Mouse (Mus musculus): Measurements from ENCODE around the gene Phf11c. TPM values are rescaled to one million over a fixed set of nuclear protein-coding genes. Genes with fewer than 3 reads are reported as not detected.
"Not testable (repeated sequence)": the region's sequence is repeated elsewhere in the genome, so short reads cannot be mapped to it uniquely, and the experiment has no call there.

Phf11c gene
- under 1 TPM; 0.55 to 0.60 TPM for total RNA-seq (2021)
- long read RNA-seq, result 0 reads

DNA sequence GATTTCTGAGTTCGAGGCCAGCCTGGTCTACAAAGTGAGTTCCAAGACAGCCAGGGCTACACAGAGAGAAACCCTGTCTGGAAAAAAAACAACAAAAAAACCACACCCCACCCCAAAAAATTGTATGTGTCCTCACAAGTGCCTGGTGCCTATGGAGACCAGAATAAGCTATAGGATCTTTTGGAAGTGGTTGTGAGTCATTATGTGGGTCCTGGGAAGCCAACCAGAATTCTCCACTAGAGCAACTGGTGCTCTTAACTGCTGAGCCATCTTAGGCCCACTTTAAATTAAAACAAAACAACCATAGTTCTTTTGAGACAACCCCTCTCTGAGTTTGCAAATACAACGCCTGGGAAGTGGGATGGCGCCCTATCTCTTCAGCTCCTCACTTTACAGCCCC, at the start of gene Phf11c:
Gene Phf11c, minus strand, starts transcription at position 101 of the 400 bp plus-strand sequence.
- DNase-seq (ENCODE audit: low spot score in 2 of 2), result no peak

DNA sequence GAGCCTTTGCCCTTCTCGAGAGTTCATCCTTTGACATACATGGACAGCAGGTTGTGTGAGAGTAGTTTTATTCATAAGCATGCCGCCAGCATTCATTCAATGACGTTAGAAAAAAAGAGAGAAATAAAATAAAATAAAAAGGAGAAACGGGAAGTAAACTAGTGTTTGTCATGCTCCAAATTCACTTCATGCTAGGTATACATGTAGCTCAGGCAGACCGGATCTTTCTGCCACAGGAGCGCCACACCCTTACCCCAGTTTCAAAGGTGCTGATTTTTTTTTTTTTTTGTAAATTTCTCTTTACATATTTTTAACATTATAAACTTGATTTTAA, 46.3 kb upstream of the Phf11c start:
- DNase-seq (ENCODE audit: low spot score in 2 of 2), result no peak

DNA sequence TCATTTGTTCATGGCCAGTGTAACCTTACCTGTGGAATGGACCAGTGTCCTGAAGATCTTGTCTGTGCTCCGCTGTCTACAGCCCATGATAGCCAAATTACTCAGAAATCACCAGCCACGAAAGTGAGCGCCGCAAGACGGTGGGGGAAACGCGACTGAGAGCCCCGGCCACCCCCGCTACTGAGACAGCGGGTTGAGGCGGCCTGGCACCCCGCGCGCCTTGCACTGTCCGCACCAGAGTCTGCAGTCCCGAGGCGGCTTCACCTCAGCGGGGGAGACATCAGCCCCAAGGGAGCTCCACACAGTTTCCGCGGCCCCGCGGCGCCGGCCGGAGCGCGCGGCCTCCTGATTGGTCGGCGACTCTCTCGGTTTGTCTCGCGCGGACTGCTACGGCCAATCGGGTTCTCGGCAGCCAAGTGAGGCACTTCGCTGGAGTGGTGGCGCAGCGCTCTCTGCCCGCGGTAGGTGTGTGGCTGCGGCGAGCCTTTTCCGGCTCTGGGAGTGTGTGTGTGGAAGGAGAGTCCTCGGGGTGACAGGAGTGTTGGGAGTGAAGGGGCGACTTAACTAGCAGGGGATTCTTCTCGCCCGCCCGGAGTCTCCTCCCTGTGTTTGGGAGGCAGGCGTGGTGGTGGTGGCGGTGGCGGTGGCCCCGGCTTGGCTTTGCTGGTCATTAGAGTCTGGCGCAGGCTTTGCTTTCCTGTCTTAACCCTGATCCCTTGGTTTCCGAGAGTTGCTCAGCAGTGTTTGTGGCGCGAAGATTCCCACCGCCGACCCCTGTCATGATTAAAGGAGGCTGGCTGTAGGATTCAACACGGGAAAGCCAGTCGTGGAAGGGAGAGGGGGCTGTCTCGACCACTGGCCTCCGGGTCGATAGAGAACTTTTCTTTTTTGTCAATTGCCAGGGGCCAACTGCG, 45.6 kb upstream of the Phf11c start, which contains the start of the genes Setdb2 and Cab39l:
Gene Setdb2, minus strand, starts transcription at position 327 of the 914 bp plus-strand sequence.
Gene Cab39l, plus strand, starts transcription at position 415 of the 914 bp plus-strand sequence.
- peak; percentile 88 to 94 for DNase-seq (ENCODE audit: low spot score in 2 of 2)

DNA sequence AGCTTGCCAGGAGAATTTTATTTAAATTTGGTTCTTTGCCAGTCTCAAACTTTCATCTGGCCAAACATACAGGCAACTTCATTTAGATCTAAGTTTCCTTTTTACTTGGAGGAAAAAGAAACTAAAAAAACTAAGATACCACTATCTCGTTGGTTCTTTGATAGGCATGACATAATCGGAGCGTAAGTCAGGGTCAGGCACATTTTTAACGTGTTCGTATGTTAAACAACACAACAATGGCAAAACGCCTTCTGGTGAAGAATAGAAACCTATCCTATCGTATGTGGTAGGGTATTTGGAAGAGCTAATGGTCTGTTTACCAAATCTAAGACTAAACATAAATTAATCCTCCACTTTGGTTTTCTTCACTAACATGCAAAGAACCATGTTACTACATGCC, 44.9 kb upstream of the Phf11c start:
- no peak for DNase-seq (ENCODE audit: low spot score in 2 of 2)

DNA sequence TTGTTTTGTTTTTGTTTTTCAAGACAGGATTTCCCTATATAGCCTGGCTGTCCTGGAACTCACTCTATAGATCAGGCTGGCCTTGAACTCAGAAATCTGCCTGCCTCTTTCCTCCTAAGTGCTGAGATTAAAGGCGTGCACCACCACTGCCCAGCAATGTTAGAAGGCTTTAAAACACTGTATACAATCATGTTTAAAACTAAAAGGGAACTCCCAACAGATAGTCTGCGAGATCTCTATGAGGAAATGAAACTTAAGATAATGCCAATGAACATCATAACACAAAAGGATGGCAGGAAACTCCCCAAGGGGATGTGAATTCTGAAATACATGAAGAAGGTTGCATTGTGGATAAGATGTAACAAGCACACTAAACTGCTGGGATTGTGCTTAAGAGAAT, 43.3 kb upstream of the Phf11c start:
- no peak for DNase-seq (ENCODE audit: low spot score in 2 of 2)

DNA sequence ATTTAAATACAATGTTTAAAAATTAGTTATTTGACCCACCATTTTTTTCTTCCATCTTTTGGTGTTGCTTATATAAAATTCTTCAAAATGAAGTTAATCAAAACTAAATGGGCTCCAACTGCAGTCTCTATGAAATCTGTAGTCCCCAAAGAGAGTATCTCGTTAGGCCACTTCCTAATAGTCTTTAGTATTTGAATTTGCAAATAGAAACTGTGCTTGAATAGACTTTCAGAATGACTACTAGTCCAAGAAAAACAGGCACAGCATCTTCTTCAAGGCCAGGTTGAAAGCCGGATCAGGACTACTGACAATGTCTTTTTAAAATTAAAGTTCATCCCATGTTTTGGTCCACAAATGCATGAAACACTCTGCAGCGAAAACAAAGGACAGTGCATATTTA, 42.2 kb upstream of the Phf11c start:
- DNase-seq (ENCODE audit: low spot score in 2 of 2), result no peak

DNA sequence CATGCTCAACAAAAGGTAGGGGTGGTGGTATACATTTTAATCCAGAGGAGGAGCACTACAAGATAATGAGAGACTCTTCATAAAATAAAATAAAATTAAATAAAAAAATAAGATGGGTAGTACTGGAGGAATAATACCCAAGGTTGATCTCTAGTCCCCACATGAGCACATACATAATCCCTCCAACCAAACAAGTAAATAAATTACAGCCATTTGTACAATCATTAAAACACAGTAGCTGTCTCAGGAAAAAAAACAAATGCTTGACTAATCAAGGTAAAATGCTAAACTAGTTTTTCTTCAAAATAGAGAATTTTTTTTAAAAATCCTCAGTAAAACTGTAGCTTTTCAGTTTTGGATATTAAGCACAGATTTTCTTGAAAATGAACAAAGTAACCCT, 40.0 kb upstream of the Phf11c start:
- DNase-seq (ENCODE audit: low spot score in 2 of 2), result no peak

DNA sequence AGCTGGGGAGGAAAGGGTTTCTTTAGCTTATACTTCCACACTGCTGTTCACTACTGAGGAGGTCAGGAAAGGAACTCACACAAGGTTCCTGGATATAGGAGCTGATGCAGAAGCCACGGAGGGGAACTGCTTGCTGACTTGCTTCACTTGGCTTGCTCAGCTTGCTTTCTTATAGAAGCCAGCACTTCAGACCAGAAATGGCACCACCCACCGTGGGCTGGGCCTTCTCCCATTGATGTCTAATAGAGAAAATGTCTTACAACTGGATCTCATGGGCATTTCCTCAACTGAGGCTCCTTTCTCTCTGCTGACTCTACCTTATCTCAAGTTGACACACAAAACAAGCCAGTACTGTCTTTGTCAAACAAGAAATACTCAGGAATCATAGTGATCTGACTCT, 38.7 kb upstream of the Phf11c start:
- no peak for DNase-seq (ENCODE audit: low spot score in 2 of 2)

DNA sequence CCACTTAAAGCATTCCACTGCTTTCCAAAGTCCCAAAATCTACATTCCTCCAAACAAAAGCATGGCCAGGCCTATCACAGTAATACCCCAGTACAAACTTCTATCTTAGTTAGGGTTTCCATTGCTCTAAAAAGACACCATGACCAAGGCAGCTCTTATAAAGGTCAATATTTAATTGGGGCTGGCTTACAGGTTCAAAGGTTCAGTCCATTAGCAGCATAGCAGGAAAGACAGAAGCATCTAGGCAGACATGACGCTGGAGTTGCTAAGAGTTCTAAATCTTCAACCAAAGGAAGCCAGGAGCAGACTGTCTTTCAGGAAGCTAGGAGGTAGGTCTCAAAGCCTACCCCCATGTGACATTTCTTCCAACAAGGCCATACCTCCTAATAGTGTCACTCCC, 35.4 kb upstream of the Phf11c start:
- DNase-seq (ENCODE audit: low spot score in 2 of 2), result no peak

DNA sequence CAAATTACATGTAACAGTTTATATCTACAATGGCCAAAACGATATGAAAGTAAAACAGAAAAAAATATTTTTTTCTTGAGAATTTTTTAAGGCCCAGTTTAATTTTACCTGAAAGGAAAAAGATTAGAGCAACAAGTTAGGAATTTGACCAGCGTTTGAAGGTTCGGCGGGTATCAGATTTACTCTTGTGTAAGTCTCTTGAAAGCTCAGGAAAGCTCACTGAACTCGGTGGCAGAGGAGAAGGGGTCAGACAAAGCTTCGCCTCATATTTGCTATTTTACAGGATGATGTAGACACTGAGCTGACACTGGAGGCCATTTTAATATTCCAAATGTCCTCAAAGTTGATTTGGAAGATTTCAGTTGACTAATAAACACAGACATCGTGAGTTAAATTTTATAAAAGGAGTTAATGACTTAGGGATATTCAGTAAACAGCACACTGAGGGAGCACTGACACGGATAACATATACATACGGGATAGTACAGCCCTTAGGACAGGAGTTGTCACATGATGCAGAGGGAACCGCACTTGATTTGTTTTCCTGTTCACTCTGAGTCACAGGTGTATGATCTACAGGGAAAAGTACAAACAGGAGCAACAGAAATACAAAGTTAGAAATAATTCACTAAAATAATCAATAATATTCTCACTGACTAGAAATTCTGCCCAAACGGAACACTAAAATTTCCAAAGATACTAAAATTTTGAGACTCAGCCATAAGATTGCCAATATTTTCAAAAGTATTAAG, 27.9 kb upstream of the Phf11c start:
- DNase-seq (ENCODE audit: low spot score in 2 of 2), result no peak

DNA sequence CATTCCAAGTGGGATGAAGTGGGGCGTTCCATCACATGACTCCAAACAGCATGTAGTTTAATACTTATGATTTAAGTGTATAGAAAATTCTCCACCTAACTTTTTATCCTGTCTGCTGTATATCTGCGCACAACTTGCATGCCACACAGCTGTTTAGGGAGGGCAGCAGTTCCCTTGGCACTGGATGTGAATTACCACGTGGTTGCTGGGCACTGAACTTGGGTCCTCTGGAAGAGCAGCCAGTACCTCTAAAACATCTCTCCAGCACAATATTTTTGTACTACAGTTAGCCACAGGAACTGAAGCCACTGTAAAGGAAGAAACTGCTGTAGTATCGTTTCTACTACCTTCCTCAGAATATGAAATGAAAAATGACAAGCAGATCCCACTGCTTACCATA, 23.0 kb upstream of the Phf11c start:
- no peak for DNase-seq (ENCODE audit: low spot score in 2 of 2)

DNA sequence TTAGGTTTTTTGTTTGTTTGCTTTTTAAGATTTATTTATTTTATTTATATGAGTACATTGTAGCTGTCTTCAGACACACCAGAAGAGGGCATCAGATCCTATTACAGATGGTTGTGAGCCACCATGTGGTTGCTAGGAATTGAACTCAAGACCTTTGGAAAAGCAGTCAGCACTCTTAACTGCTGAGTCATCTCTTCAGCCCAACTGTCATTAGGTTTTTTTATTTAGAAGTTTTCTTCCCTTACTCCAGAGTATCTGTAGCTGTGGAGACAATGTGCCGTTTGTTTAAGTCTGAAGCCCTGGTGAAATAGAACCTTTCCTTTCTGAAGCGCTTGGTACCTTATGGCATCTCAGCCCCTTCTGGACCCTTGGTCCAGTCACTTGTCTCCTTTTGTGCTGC, 19.8 kb upstream of the Phf11c start:
- not testable (repeated sequence) for DNase-seq (ENCODE audit: low spot score in 2 of 2)

DNA sequence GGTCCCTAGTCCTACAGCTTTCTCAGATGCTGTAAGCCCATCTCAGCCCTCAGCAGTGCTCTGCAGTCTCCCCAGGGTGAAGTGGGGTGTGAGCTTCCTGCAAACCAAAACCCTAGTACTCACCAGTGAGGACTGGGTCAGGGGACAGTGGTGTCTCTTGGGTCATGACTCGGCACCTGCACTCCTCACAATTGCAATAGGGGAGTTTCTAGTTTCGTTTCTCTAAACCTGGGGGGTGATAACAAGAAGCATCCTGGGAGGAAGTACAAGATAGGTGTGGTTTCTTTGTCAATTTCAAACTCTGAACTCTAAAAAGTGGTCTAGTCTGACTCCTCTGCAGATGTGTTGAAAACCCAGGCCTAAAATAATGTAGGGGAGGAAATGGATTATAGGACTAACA, 1.8 kb upstream of the Phf11c start:
- no peak for DNase-seq (ENCODE audit: low spot score in 2 of 2)

DNA sequence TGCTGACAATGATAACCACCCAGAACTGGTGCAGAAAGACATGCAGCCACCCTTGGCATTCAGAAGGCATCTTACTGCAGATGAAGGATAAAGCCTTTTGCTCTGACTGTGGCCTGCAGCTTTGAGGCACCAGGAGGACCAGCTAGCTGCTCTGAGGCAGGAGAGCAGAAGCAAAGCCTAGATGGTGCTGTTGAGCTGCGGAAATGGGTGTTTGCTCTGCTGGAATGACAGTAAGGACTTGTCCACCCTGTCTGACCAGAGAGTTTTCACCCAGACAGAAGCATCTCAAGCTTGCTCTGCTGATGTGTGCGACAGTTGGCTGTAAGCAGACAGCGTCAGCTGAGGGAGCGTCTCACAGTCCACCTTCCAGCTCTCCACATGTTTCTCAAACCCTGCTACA, 5.0 kb downstream of the Phf11c start:
- DNase-seq (ENCODE audit: low spot score in 2 of 2), result peak; percentile 32 to 45

DNA sequence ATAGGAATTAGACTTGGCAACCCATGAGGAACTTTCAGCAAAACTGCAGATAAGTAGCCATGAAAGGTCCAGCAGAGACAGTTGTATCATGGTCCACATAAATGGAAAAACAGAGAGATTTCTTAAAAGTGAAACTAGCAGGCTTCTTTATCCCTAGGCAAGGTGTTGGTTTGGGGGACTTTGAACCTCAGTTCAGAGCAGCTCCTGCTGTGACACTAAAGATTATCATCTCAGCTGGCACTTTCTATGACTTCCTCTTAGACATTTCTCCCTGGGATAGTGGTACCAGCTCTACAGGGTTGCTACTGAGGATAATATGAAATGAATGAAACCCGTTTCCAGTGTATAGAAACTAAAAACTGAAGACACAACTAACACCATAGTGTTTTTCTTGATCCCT, 5.6 kb downstream of the Phf11c start:
- DNase-seq (ENCODE audit: low spot score in 2 of 2), result no peak

DNA sequence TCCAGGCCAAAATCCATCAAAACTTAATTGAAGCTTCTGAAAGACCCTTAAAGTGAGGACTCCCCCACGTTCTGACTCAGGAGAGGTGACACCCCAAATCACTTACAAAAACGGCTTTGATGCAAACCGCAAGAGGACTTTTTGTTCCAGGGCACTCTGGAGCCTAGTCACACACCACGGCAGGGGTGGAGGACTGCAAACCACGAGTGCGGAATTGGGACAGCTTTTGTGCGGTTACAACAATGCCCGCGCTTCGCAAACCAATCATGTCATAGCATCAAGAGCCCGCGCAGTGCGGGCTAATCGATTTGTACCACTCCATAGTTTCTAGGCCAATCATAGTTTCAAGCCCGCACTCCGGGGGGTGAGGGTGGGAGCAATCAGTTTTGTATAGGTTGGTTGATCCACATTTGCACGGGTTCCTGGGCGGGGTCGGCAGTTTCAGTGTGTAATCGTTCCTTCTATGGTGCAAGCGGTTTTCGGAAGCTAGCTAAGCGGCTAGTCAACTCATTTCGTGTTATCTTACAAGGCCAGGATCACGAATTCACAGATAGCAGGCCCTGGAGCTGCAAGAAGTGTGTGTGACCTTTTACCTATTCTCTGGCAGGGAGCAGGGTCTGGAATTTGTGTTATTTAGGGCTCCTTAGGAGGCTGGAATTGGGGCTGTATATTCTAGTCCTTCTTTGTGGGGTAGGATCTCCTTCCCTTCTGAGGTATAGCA, 24.7 kb downstream of the Phf11c start:
- DNase-seq (ENCODE audit: low spot score in 2 of 2), result no peak

DNA sequence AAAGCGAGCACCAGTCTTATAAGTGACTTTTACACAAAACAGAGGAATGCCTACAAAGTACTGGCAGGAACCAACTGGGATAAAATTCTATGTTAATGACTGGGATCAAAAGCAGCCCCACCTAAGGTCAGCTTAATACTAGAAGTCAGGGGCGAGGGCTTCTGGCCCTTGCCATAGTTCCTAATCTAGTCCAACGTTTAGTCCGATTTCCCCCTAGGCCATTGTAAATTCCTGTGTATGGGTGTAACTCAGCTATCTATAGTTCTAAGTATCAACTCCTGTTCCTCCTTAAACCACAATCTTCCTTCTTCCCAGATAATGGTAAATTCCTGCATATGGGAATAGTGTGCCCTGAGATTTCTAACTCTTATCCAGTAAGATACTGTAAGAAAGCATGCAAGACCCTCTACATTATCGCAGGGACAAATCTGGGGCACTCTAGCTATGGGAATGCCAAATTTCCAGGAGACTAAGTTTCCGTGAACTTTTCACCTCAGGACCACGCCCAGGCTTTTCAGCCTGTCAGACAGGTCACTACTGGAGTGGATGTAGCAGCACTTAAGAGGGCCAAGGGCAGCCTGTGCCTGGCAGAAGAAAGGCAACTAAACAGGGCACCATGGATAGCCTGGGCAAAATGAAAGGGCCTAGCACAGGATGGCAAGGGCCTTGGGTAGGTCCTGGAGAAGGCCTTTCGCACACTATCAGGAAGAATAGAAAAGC, 28.6 kb downstream of the Phf11c start:
- no peak for DNase-seq (ENCODE audit: low spot score in 2 of 2)

DNA sequence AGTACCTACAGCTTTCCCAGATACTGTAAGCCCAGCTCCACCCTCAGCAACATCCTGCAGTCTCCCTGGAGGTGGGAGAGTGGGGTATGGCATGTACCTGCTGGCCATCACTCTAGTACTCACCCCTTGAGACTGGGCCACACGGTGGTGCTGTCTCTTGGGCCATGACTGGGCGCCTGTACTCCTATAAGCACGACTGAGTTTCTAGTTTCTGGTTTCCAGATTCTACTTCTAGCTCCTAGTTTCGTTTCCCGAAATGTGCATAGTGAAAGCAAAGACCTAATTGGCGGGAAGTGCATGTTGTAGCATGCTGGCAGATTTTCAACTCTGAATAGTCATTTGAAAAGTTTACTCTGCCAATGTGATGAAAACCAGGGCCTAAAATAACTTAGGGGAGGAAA, 29.9 kb downstream of the Phf11c start, which contains the start of gene Phf11d:
Gene Phf11d, minus strand, starts transcription at position 227 of the 401 bp plus-strand sequence.
- DNase-seq (ENCODE audit: low spot score in 2 of 2), result peak in 1 of 2 experiments; percentile 13

DNA sequence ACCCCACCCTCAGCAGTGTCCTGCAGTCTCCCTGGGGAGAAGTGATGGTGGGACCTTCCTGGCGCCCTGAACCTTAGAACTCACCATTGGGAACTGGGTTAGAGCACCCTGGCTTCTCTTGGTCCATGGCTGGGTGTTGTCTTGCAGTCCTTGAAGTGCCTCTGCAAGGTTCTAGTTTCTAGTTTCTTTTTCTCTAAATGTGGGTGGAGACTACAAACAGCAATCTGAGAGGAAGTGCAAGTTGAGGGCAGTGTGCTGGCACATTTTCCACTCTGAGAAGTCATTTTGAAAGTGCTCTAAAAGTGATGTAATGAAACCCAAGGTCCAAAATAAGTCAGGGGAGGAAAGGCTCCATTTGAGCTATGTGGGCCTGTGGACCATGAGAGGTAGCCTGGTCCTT, 54.0 kb downstream of the Phf11c start, which contains the start of gene Phf11b:
Gene Phf11b, minus strand, starts transcription at position 163 of the 400 bp plus-strand sequence.
- DNase-seq (ENCODE audit: low spot score in 2 of 2), result not testable (repeated sequence)

DNA sequence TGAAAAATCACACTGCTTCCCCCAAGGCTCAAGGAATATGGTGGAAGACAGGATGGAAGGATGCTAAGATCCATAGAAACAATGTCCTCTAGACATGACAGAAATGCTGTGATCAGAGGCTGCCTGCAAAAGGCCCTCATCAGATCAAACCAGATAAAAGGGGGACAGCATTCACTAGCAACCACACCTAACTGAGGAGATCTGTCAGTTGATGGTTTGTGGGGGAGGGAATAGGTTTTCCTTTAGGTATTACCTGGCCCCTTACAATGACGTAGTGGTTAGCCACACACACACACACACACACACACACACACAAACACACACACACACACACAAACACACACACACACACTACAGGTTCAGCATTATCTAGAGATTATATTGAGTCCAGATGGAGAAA, 55.6 kb downstream of the Phf11c start:
- no peak for DNase-seq (ENCODE audit: low spot score in 2 of 2)

DNA sequence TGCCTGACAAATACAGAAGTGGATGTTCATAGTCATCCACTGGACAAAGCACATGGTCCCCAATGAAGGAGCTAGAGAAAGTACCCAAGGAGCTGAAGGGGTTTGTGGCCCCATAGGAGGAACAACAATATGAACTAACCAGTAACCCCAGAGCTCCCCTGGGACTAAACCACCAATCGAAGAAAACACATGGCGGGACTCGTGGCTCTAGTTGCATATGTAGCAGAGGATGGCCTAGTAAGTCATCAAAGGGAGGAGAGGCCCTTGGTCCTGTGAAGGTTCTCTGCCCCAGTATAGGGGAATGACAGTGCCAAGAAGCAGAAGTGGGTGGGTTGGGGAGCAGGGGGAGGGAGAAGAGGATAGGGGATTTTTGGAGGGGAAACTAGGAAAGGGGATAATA, 59.1 kb downstream of the Phf11c start:
- not testable (repeated sequence) for DNase-seq (ENCODE audit: low spot score in 2 of 2)
